Mouse (Mus musculus) cortical plate, adult 2 months (tissue): ENCODE data around the gene Tex264.

Experiments used
- CTCF ChIP-seq: fragments of 200-500 bp; IDR thresholded peaks from 2 replicates; pipeline ENCODE4 v1.5.1; 2011; ENCODE audit warnings: mild to moderate bottlenecking, control low read depth, low read length; ENCODE audit not compliant: insufficient read depth; ENCODE audit errors: extremely low read depth
- POLR2A ChIP-seq: fragments of 200-500 bp; IDR thresholded peaks from 2 replicates; pipeline ENCODE4 v1.6.1; 2011; ENCODE audit warnings: mild to moderate bottlenecking, low read length, control low read depth; ENCODE audit not compliant: insufficient read depth; ENCODE audit errors: extremely low read depth

DNA sequence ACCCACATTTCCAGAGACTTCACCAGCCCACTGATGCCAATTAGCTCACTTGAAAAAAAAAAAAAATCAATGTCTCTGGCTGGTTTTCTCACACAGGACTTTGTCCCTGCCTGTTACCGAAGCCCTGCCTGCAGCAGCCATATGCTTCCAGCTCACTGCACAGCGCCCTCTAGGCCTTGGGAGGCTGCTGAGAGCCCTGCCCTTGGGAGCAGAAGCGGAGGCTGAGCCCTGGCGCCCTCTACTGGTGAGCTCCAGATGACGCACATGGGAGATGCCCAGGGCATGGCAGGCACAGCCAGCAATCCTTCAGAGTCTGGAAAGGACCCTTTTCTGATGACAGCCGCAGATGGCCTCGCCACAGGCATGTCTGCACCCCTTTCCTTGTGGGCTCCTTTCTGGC, 42.6 kb downstream of the Tex264 start:
- TF ChIP-seq CTCF (peak; percentile 85), POLR2A (no peak)
